4 mouse cellular contexts compared by ENCODE assay signal in genomic region chr4:36311431-36311830, GRCm38 (mm10).
"Had no signal": no experiment of that assay in that cellular context is flagged by ENCODE, and none has a peak within 500 bp of the region (broad histone marks: within the 10 kb centered on the region; RNA-seq: fewer than 3 reads in every experiment).

No protein-coding gene starts in this region.

- DNase-seq: kidney, adult 2 months; kidney, postnatal 14 days; lung, postnatal 14 days; thymus, postnatal 4 days had no signal
